Mouse (Mus musculus) Patski (cell line): Measurements from ENCODE around the gene Zfand2b. TPM values are rescaled to one million over a fixed set of nuclear protein-coding genes. Genes with fewer than 3 reads are reported as not detected.

ENCODE experiments used
- ATAC-seq: fragments of 100-300 bp; one replicate; pipeline ENCODE4 v1.8.0; 2021
- CTCF ChIA-PET: fragments of 350-600 bp; sonication (Branson Sonifier 250); formaldehyde crosslinking; loops from one replicate; lab custom pipeline; 2022; ENCODE audit warnings: inconsistent platforms; lab: Charles Lee
- POLR2A ChIA-PET: fragments of 350-600 bp; sonication (Branson Sonifier 250); formaldehyde crosslinking; loops from one replicate; lab custom pipeline; 2022; ENCODE audit warnings: antibody characterized with exemption, inconsistent platforms; lab: Charles Lee
- DNase-seq: peaks from one replicate; pipeline ENCODE4 v3.0.0-alpha.2; 2011; ENCODE audit warnings: low read depth, low spot score
- H3K27me3 ChIP-seq: fragments of 371-371 bp; one replicate; pipeline ENCODE4 v1.5.1; 2021
- CTCF ChIP-seq: fragments of 100-300 bp; IDR thresholded peaks from one replicate; pipeline ENCODE4 v1.5.1; 2021
- in situ Hi-C: fragments of 300-500 bp; cut with MboI; formaldehyde crosslinking; loops from 3 replicates; pipeline ENCODE4 v1.11.1; 2018; ENCODE audit warnings: low pct_unique_long_range_greater_than_20kb, mixed read lengths
- polyA plus RNA-seq: library from polyadenylated mRNA; unstranded; gene quantifications from one replicate; pipeline ENCODE4 v1.2.3, GENCODE M21; 2021

Gene Zfand2b
- 27.0 TPM for polyA plus RNA-seq

DNA sequence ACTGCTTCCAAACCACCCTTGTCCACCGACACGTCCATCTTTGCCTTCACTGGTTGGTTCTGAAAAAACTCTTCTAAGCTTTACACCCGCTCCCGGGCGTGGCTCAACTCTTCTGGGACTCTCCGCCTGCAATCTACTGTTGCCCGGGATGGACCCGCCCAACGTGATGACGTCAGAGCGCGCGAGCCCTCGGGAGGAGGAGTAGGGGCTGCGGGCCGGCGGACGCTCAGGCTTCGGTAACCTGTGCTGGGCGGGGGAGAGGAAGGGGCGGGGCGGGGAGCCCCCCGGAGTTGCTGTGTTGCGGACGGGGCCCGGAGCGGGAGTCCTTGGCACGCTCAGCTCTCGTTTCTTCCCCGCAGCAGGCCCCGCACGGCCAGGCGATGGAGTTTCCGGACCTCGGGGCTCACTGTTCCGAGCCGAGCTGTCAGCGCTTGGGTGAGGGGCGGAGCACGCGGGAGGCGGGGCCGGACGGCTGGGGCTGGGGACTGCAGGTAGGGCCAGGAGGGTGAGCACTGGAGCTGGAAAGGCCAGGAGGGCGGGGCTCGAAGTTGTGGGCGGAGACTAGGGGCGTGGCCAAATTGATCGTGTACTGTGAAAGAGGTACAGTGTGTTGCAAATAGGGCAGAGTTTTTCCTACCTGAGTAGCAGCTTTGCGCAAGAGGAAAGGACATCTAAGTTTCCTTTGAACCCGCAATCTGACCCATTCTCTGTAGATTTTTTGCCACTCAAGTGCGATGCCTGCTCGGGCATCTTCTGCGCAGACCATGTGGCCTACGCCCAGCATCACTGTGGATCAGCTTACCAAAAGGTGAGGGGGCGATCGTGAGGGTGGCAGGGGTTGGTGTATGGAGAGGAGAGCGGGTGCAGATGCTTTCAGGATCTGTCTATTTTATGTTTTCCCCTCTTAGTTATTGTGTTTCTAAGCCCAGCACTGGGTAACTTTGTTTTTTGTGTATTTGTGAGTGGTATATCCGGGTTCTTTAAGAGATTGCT is at the start of gene Zfand2b:
Gene Zfand2b, plus strand, starts transcription at position 175 of the 993 bp plus-strand sequence.
- in situ Hi-C loops = no loop called here
- ATAC-seq (peak; percentile 93), DNase-seq (peak; percentile 61)
- H3K27me3 ChIP-seq = no peaks in the 10 kb centered on the region
- POLR2A ChIA-PET = interaction anchor here (0.6 to 1.4 kb wide), 3 partner anchors 9 to 420 kb away, joined by 3 to 5 read pairs (median 3); no protein-coding TSS in a partner anchor
- no peak for TF ChIP-seq CTCF
- CTCF ChIA-PET = interaction anchor here (1.1 to 1.7 kb wide), 2 partner anchors 11 to 12 kb away, joined by 4 read pairs; partner anchors contain the start of gene Abcb6

DNA sequence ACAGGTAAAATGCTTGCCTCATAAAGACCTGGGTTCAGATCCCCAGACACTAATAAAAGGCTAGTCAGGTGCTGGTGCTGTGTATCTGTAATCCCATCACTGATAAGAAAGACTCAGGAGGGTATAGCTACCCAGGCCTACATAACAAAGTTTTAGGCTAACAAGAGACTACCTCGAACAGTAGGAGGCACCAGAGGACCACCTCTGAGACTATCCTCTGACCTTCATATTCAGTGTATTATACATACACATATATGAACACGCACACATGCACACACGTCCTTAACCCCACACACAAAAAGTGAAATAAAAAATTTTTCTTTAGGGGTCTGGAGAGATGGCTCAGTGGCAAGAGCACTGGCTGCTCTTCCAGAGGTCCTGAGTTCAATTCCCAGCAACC is 46.2 kb upstream of the Zfand2b start:
- ChIA-PET CTCF (no interaction called here), POLR2A (no interaction called here)
- H3K27me3 ChIP-seq = no peaks in the 10 kb centered on the region
- in situ Hi-C loops = no loop called here
- ATAC-seq (no peak), DNase-seq (no peak)
- TF ChIP-seq CTCF = no peak

DNA sequence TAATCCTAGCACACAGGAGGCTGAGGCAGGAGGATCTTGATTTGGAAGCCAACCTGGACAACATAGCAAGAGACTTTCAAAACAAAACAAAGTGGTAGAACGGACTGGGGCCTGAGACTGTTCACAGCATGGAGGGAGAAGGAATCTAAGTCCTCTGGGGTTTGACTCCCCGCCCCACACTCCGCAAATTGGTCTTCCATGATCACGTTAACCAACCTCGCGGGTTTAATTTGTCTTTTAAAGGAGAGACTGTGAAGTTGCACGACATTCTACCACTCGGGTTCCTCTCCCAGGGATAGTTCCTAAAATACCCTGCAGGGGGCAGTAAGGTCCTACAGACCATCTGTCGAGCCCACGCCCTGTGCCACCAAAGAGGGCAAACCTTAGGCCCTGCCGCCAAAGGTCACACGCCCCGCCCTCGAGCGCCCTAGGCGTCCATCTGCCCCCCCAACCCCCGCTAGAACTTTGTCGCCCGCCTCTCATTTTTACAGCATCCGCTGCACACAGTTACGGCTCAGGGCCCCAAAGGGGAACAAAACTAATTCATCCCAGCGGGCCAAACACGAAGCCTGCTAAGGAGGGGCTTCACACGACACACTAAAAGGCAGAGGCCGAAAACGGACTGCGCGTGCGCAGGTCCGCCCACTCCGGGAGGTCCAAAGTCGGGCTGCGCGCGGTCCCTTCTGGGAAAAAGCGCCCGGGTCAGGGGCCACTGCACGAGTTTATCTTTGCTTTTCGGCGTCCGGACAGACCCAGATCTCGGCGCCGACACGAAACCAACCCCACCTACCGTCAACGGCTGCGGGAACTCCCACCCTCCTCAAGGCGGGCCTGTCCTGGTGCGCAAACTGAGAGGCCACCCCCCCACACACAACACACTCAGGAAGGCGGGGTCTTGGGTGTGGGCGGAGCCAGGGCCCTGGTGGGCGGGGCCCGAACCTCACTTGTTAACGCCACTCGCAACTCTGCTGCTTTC is 43.8 kb upstream of the Zfand2b start, which contains the start of gene Nhej1:
Gene Nhej1, minus strand, starts transcription at position 855 of the 976 bp plus-strand sequence.
- CTCF ChIA-PET = interaction anchor here (0.9 to 2.0 kb wide), 3 partner anchors 127 to 130 kb away, joined by 3 to 6 read pairs (median 4); no protein-coding TSS in a partner anchor
- in situ Hi-C loops = no loop called here
- POLR2A ChIA-PET = no interaction called here

DNA sequence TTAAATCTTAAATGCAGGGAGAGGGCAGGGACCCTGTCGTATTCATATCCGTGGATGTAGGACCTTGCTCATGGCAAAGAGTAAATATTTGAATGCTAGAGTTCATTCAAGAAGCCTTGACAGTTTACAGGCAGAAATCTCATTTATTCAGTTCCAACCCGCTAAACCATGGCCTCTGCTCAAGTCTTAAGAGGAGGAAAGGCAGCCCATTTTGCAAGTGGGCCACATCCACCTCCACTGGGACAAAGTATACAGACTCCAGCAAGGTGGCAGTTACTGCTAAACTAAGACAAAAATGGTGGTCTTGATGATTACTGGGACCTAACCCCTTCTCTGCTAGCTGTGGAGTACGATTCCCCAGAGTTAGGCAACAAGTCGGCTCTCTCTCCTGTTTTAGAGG is 43.0 kb upstream of the Zfand2b start:
- no peaks in the 10 kb centered on the region for H3K27me3 ChIP-seq
- DNase-seq (no peak), ATAC-seq (peak; percentile 21)
- in situ Hi-C loops = no loop called here
- no peak for TF ChIP-seq CTCF
- ChIA-PET CTCF (interaction anchor here (0.9 kb wide), 1 partner anchor 128 kb away, joined by 4 read pairs; no protein-coding TSS in a partner anchor), POLR2A (no interaction called here)

More for the DNA sequence above, 43.8 kb upstream of the Zfand2b start, which contains the start of gene Nhej1:
- no peaks in the 10 kb centered on the region for H3K27me3 ChIP-seq
- peak; percentile 90 for TF ChIP-seq CTCF
- DNase-seq (peak; percentile 71), ATAC-seq (peak; percentile 82)

DNA sequence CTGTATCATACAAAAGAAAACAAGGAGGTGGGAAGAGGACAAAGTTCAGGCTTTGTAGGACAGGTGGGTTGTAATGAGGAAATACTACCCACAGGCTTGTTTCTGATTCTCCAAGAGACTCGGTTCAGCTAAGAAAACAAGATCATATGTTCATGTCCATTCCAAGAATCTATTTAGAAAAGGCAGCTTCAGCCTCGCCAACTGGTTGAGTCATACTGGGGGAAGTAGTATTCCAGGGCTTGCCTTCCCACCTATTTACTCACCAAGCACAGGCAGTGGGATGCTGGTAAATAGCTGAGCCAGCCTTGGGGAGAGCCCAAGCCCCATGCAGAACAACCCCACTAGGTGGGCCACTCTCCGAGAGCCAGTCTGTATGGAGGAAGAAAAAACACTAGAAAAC is 39.8 kb upstream of the Zfand2b start:
- no peaks in the 10 kb centered on the region for H3K27me3 ChIP-seq
- ATAC-seq (no peak), DNase-seq (no peak)
- ChIA-PET POLR2A (interaction anchor here (1.2 kb wide), 1 partner anchor 12 kb away, joined by 4 read pairs; no protein-coding TSS in a partner anchor), CTCF (interaction anchor here (0.8 to 2.2 kb wide), 4 partner anchors 9 to 125 kb away, joined by 3 to 6 read pairs (median 4); no protein-coding TSS in a partner anchor)
- in situ Hi-C loops = no loop called here
- no peak for TF ChIP-seq CTCF

DNA sequence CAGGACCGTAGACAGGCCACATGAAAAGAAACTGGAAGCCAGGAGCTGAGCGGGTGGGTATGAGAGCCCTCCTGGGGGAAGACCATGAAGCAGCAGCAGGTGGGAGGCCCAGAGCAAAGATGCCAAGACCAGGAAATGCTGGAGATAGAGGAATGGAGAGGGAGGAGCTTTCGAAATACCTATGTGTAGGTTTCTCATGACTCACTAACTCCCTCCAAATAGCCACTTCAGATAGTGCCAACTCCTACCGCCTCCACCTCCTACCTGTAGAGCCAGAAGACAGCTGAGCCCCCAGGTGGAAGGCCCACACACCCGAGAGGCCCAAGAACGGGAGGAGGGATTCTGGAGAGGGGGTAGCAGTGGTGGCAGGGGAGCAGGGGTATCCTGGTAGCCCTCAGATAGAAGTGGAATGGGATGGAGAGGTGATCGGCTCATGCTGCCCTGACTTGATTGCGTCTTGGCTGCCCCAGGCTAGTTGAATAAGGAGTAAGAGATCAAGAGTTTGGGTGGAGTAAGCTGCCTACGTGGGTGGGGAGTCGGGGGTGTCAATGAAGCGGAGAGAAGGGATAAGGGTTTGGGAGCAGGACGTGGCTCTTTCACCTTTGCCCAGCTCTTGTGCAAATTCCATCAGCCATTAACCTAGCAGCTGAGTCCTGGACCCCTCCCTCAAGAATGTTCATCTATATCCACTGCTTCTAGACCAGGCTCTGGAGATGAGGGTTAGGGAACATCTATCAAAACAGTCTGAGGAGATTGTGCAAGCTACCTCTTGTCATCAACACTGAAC is 34.8 kb upstream of the Zfand2b start, which contains the start of gene Slc23a3:
Gene Slc23a3, minus strand, starts transcription at position 470 of the 787 bp plus-strand sequence.
- in situ Hi-C loops = no loop called here
- ChIA-PET POLR2A (interaction anchor here (1.5 kb wide), 1 partner anchor 121 kb away, joined by 5 read pairs; no protein-coding TSS in a partner anchor), CTCF (interaction anchor here (0.8 kb wide), 1 partner anchor 10 kb away, joined by 3 read pairs; no protein-coding TSS in a partner anchor)
- no peaks in the 10 kb centered on the region for H3K27me3 ChIP-seq
- DNase-seq = no peak
- TF ChIP-seq CTCF = no peak
- no peak for ATAC-seq

DNA sequence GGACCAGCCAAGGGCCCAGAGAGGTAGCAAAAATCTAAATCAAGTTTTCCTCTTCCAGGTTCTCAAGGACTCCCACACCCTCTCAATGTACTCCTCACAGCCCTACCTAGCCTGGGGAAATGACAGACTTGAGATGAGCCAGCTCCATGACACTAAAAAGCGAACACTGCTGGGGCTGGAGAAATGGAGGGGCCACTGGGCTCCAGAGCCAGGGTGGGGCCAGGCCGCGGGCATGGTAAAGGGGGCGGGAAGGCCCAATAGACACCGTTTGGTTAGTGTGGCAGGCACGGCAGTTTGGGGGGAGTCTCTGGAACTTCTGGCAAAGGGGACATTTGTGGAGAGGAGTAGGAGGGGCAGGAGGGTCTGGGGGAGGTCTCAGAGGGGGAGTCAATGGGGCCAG is 32.2 kb upstream of the Zfand2b start:
- ATAC-seq (no peak), DNase-seq (no peak)
- POLR2A ChIA-PET = no interaction called here
- H3K27me3 ChIP-seq = no peaks in the 10 kb centered on the region
- in situ Hi-C loops = no loop called here
- CTCF ChIA-PET = no interaction called here
- no peak for TF ChIP-seq CTCF

DNA sequence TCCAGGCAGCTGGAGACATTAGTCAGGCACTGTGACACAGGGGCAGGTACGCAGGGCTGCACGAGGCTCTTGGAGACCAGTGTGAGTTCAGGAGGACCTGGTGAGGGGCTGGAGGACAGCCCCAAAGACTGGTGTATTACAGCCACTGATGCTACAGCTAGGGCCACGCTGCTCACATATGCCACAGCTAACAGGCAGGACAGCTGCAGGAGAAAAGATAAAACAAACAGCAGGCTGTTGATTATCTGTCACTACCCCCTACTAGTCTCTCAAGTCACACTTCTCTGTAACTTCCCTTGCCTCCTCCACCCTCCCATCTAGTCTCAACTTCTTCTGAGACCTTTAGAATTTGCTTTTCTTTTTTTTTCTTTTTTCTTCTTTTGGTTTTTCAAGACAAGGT is 31.7 kb upstream of the Zfand2b start:
- DNase-seq (no peak), ATAC-seq (no peak)
- CTCF ChIA-PET = no interaction called here
- no peak for TF ChIP-seq CTCF
- no peaks in the 10 kb centered on the region for H3K27me3 ChIP-seq
- in situ Hi-C loops = no loop called here
- POLR2A ChIA-PET = no interaction called here

DNA sequence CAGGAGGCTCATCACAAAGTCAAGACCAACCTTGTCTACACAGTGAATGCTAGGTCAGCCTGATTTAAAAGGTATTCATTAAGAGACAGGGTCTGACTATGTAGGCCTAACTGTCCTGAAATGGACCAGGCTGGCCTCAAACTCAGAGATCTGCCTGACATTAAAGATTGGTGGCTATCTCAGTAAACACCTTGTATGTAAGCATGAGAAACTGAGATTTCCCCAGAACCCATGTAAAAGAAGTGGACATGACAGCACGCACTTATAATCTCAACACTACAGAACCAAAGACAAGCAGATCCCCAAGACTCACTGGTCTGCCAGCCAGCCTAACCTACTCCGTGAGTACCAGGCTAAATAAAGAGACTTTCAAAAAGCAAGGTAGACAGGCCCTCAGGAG is 30.0 kb upstream of the Zfand2b start:
- no peak for TF ChIP-seq CTCF
- ATAC-seq = no peak
- in situ Hi-C loops = no loop called here
- no peak for DNase-seq
- CTCF ChIA-PET = interaction anchor here (1.7 kb wide), 1 partner anchor 10 kb away, joined by 5 read pairs; no protein-coding TSS in a partner anchor
- POLR2A ChIA-PET = interaction anchor here (0.7 kb wide), 1 partner anchor 114 kb away, joined by 3 read pairs; no protein-coding TSS in a partner anchor
- no peaks in the 10 kb centered on the region for H3K27me3 ChIP-seq
